In genomic region chr12:32819416-32819815, GRCm38 (mm10) we compare ENCODE assay signal across 8 mouse cellular contexts. TPM values are rescaled to one million over a fixed set of nuclear protein-coding genes. Genes with fewer than 3 reads are reported as not detected.
DNase-seq lines count a peak whose midpoint lies in the region; ATAC-seq lines count a peak whose summit lies in the region.

Gene Nampt (plus strand): TSS chr12:32819545.

- peak within 1 kb of the TSS; percentile 97 for H3K27ac ChIP-seq in kidney, embryonic 15.5 days
- H3K27ac ChIP-seq in midbrain, embryonic 14.5 days (replicated peaks; ENCODE audit: low read depth, low read length): peak within 1 kb of the TSS; percentile 97

- peaks cover 8% of the 10 kb centered on the region for H3K4me1 ChIP-seq in kidney, embryonic 15.5 days
- peaks cover 22% of the 10 kb centered on the region for H3K4me1 ChIP-seq in erythroblast, embryonic 14.5 days (ENCODE audit: control insufficient read depth)
- H3K4me1 ChIP-seq in midbrain, embryonic 14.5 days (ENCODE audit: control insufficient read depth, insufficient read depth, low read length): peaks cover 3% of the 10 kb centered on the region; the same call in 1 of the 2 replicates

- intact Hi-C loops in heart, postnatal 36 days (cut with DNase I): no loop called here

- H3K4me3 ChIP-seq in kidney, embryonic 15.5 days (replicated peaks): peak within 1 kb of the TSS; percentile 89
- H3K4me3 ChIP-seq in erythroblast, embryonic 14.5 days (replicated peaks): peak within 1 kb of the TSS; percentile 76
- peak within 1 kb of the TSS; percentile 92 for H3K4me3 ChIP-seq in midbrain, embryonic 14.5 days (replicated peaks; ENCODE audit: low read depth, low read length)

- H3K4me2 ChIP-seq in kidney, embryonic 15.5 days: peak within 1 kb of the TSS; percentile 71
- H3K4me2 ChIP-seq in midbrain, embryonic 14.5 days (ENCODE audit: low read length): peak within 1 kb of the TSS; percentile 75

- no peak for DNase-seq in kidney, adult 18-20 months
- DNase-seq in ZHBTc4 (ENCODE audit: low read depth, low spot score): peak; percentile 80
- DNase-seq in heart, postnatal 36 days: no peak
- DNase-seq in left cerebral cortex, adult 9 months (ENCODE audit: low spot score in 2 of 2): peak; percentile 8 to 36
- DNase-seq in midbrain, embryonic 14.5 days: peak; percentile 87
- DNase-seq in yolk sac, embryonic 10.5 days (ENCODE audit: low spot score): no peak

- H3K9ac ChIP-seq in kidney, embryonic 15.5 days: peak within 1 kb of the TSS; percentile 74
- peak within 1 kb of the TSS; percentile 77 for H3K9ac ChIP-seq in midbrain, embryonic 14.5 days (replicated peaks; ENCODE audit: low read length)

- WGBS in kidney, embryonic 15.5 days: 6% methylated on average over 5 of the region's 5 CpGs
- WGBS in midbrain, embryonic 14.5 days: 9% methylated on average over 5 of the region's 5 CpGs

- no peaks in the 10 kb centered on the region for H3K9me3 ChIP-seq in kidney, embryonic 15.5 days (replicated peaks)
- no peaks in the 10 kb centered on the region for H3K9me3 ChIP-seq in erythroblast, embryonic 14.5 days (ENCODE audit: control insufficient read depth, low read length)
- H3K9me3 ChIP-seq in midbrain, embryonic 14.5 days (ENCODE audit: control insufficient read depth, low read length): no peaks in the 10 kb centered on the region

- H3K36me3 ChIP-seq in kidney, embryonic 15.5 days: peaks cover 13% of the 10 kb centered on the region; the same call in 1 of the 2 replicates
- H3K36me3 ChIP-seq in erythroblast, embryonic 14.5 days (ENCODE audit: control insufficient read depth): peaks cover 2% of the 10 kb centered on the region
- peaks cover 2% of the 10 kb centered on the region; the same call in 1 of the 2 replicates for H3K36me3 ChIP-seq in midbrain, embryonic 14.5 days (ENCODE audit: control insufficient read depth, insufficient read depth, low read length)

- ATAC-seq in kidney, embryonic 15.5 days (replicated peaks; ENCODE audit: low FRiP score): no peak
- ATAC-seq in midbrain, embryonic 14.5 days (ENCODE audit: low FRiP score, low TSS enrichment): peak; percentile 7; the same call in 1 of the 2 replicates

- H3K27me3 ChIP-seq in kidney, embryonic 15.5 days: no peaks in the 10 kb centered on the region
- no peaks in the 10 kb centered on the region; the same call in 1 of the 2 replicates for H3K27me3 ChIP-seq in erythroblast, embryonic 14.5 days (ENCODE audit: control insufficient read depth)
- no peaks in the 10 kb centered on the region for H3K27me3 ChIP-seq in midbrain, embryonic 14.5 days (ENCODE audit: control insufficient read depth, insufficient read depth, low read length)

RNA-seq across cellular contexts. Expression of gene Nampt, which starts in this region (rescaled TPM):
- 23.9 and 25.9 TPM in 2 replicates for polyA plus RNA-seq in kidney, embryonic 15.5 days (2015; fragmentation: Nextera tagmentation; extraction: Ambion mirVana)
- polyA plus RNA-seq in erythroblast, embryonic 14.5 days (2012): 0.09 and 0.17 TPM in 2 replicates
- 100 to 1,000 TPM; 130 to 142 TPM for total RNA-seq in heart, postnatal 36 days (2021)
- polyA plus RNA-seq in midbrain, embryonic 14.5 days (2014; fragmentation: Nextera tagmentation; extraction: Ambion mirVana): 32.1 and 45.7 TPM in 2 replicates

Comparison
In these comparisons a context has a peak if more than half of its experiments do, and no peak if none do; other contexts are left out.
1. RNA of gene Nampt (polyA plus RNA-seq): 32.1 to 45.7 TPM in midbrain, embryonic 14.5 days and 23.9 to 25.9 TPM in kidney, embryonic 15.5 days; 0.09 to 0.17 TPM in erythroblast, embryonic 14.5 days; every median in the first group is over 10 times any median in the second.
2. DNase-seq: peak in ZHBTc4 (single experiment), left cerebral cortex, adult 9 months (2 of 2) and midbrain, embryonic 14.5 days (single experiment); none in kidney, adult 18-20 months (single experiment), heart, postnatal 36 days (0 of 2) and yolk sac, embryonic 10.5 days (single experiment).
3. Peak in every context shown above with its lines, with median percentiles within 50 percentile points of each other: H3K4me3 ChIP-seq.